Mouse (Mus musculus): ENCODE results near the gene Arhgap33. TPM values are rescaled to one million over a fixed set of nuclear protein-coding genes. Genes with fewer than 3 reads are reported as not detected.

Gene Arhgap33
- polyA plus RNA-seq, 1 experiment: 24.0 TPM

GRCm38 (mm10) chr7:30563906-30564280, 29.0 kb upstream of the Arhgap33 start:
- Histone ChIP-seq H3K4me3 (replicated peaks; ENCODE audit: extremely low read depth, low read depth, low read length) (peak overlapping the region; percentile 76), H3K4me1 (ENCODE audit: control insufficient read depth, insufficient read depth, low read length) (peaks cover 5% of the 10 kb centered on the region)
- WGBS: 23% methylated on average over 6 of the region's 6 CpGs
- DNase-seq: no peak
- no peak for TF ChIP-seq POLR2A (IDR thresholded peaks at IDR 0.05; ENCODE audit: borderline replicate concordance, extremely low read depth, low read depth, low read length)

DNA sequence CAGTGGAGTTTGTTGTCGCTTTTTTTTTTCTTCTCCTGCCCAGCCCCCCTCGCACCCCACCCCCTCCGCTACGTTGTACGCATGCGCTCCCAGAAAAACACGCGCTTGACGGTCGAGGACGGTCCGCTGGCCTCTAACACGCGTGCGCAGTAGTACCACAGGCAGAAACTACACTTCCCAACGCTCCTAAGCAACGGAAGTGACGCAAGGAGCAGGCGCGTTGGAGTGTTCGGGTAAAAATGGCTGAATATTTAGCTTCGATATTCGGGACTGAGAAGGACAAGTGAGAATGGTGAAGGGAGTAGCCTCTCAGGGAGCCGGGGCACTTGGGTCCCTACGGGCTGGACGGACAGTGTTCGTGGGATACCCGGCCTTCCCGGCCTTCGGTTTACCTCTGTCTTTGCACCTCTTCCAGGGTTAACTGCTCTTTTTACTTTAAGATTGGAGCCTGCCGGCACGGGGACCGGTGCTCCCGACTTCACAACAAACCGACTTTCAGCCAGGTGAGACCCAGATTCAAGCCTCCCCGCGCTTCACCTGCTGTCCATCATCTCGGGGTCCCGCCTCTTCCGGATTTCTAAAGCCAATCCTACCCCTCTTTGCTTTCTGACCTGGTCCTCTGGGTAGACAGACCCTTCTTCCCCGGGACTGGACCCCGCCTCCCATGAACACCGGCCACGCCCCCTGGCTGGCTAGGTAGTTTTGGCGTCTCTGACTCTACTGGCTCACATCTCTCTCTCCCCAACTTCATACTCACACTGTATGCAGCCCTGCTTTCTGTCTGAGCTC, 28.5 kb upstream of the Arhgap33 start, which contains the start of the genes U2af1l4, Gm49396 and Psenen:
U2af1l4 (plus strand) TSS at position 185 of the 789 bp plus-strand sequence.
Gm49396 (plus strand) TSS at position 228 of the 789 bp plus-strand sequence.
Psenen (minus strand) TSS at position 511 of the 789 bp plus-strand sequence.
- under 1% methylated on average over 45 of the region's 45 CpGs for WGBS
- peak; percentile 90 for DNase-seq
- peak within 1 kb of the TSS; percentile 76 for H3K4me3 ChIP-seq (replicated peaks; ENCODE audit: extremely low read depth, low read depth, low read length)
- peaks cover 8% of the 10 kb centered on the region for H3K4me1 ChIP-seq (ENCODE audit: control insufficient read depth, insufficient read depth, low read length)
- TF ChIP-seq POLR2A (IDR thresholded peaks at IDR 0.05; ENCODE audit: borderline replicate concordance, extremely low read depth, low read depth, low read length): peak; percentile 62; the same call in 1 of the 2 replicates
- no peak for TF ChIP-seq CTCF (IDR thresholded peaks at IDR 0.05; ENCODE audit: insufficient read depth, low read length)

GRCm38 (mm10) chr7:30562526-30563116, 27.8 kb upstream of the Arhgap33 start:
- Histone ChIP-seq H3K4me1 (ENCODE audit: control insufficient read depth, insufficient read depth, low read length) (peaks cover 8% of the 10 kb centered on the region), H3K4me3 (replicated peaks; ENCODE audit: extremely low read depth, low read depth, low read length) (peak overlapping the region; percentile 70)
- WGBS: under 1% methylated on average over 27 of the region's 27 CpGs
- TF ChIP-seq POLR2A (IDR thresholded peaks at IDR 0.05; ENCODE audit: borderline replicate concordance, extremely low read depth, low read depth, low read length) (no peak), CTCF (IDR thresholded peaks at IDR 0.05; ENCODE audit: insufficient read depth, low read length) (no peak)
- no peak for DNase-seq

DNA sequence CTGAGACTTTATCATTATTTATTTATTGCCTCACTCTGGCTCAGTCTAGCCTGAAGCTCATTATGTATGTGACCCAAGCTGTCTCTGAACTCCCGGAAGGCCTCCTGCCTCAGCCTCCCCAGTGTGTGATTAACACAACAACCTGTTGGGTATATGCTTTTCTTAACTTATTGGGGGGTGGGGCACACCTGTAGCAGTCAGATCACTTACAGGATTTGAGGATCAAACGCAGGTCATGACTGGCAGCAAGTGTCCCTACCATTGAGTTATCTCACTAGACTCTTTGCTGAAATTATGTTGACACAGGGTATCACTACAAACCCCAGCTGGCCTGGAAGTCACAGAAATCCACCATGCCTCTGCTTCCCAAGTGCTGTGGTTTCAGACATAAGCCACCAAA, 25.4 kb upstream of the Arhgap33 start:
- TF ChIP-seq CTCF (IDR thresholded peaks at IDR 0.05; ENCODE audit: insufficient read depth, low read length): no peak
- no peak for TF ChIP-seq POLR2A (IDR thresholded peaks at IDR 0.05; ENCODE audit: borderline replicate concordance, extremely low read depth, low read depth, low read length)
- DNase-seq: no peak
- Histone ChIP-seq H3K4me3 (replicated peaks; ENCODE audit: extremely low read depth, low read depth, low read length) (no peak overlapping the region), H3K4me1 (ENCODE audit: control insufficient read depth, insufficient read depth, low read length) (peaks cover 8% of the 10 kb centered on the region)
- WGBS: 64% methylated on average over 2 of the region's 2 CpGs

- peak within 1 kb of the TSS; percentile 68 for H3K4me3 ChIP-seq (replicated peaks; ENCODE audit: extremely low read depth, low read depth, low read length)
- TF ChIP-seq CTCF (IDR thresholded peaks at IDR 0.05; ENCODE audit: insufficient read depth, low read length): no peak
- peak; percentile 89; the same call in 1 of the 2 replicates for TF ChIP-seq POLR2A (IDR thresholded peaks at IDR 0.05; ENCODE audit: borderline replicate concordance, extremely low read depth, low read depth, low read length)
- DNase-seq: peak; percentile 92
- H3K4me1 ChIP-seq (ENCODE audit: control insufficient read depth, insufficient read depth, low read length): peaks cover 8% of the 10 kb centered on the region
- under 1% methylated on average over 20 of the region's 20 CpGs for WGBS
Observed at GRCm38 (mm10) chr7:30559443-30559954, 24.6 kb upstream of the Arhgap33 start, which contains the start of gene Lin37. Gene Lin37, minus strand, starts transcription at chr7:30559838.

DNA sequence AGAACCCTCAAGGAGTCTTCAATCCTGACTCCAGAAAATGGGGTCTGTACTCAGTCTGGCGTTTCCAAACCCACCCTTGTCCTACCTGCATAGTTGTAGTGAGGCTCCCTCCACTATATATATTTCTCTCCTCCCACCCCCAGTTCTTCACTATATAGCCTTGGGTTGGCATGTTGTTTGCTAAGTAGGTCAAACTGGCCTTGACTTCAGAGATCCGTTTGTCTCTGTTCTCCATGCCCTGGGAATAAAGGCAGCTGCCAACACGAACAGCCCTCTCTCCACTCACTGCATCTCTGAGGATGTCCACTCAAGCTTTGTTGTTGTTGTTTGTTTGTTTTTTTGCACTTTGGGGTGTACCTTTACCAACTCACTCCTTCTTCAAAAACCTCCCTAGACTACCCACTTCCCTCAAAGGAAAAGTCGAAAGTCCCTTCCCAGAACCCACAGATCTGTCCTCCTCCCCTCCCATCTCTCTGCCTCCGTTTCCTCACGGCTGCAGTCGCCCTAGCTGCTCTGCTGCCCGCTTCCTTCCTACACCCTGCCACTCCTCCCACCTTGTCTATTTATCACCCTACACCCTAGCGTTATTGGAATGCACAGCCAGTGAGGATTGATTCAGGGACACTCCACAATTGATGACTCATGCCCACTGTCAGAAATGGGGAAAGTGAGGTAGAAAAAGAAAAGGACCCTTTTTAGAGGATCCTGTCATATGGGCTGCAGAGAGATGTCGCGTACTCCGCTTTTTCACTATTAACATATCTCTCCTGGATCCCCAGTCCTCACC, 24.0 kb upstream of the Arhgap33 start:
- 8% methylated on average over 12 of the region's 12 CpGs for WGBS
- TF ChIP-seq CTCF (IDR thresholded peaks at IDR 0.05; ENCODE audit: insufficient read depth, low read length) (no peak), POLR2A (IDR thresholded peaks at IDR 0.05; ENCODE audit: borderline replicate concordance, extremely low read depth, low read depth, low read length) (no peak)
- peak overlapping the region; percentile 68 for H3K4me3 ChIP-seq (replicated peaks; ENCODE audit: extremely low read depth, low read depth, low read length)
- H3K4me1 ChIP-seq (ENCODE audit: control insufficient read depth, insufficient read depth, low read length): peaks cover 6% of the 10 kb centered on the region
- DNase-seq: no peak

DNA sequence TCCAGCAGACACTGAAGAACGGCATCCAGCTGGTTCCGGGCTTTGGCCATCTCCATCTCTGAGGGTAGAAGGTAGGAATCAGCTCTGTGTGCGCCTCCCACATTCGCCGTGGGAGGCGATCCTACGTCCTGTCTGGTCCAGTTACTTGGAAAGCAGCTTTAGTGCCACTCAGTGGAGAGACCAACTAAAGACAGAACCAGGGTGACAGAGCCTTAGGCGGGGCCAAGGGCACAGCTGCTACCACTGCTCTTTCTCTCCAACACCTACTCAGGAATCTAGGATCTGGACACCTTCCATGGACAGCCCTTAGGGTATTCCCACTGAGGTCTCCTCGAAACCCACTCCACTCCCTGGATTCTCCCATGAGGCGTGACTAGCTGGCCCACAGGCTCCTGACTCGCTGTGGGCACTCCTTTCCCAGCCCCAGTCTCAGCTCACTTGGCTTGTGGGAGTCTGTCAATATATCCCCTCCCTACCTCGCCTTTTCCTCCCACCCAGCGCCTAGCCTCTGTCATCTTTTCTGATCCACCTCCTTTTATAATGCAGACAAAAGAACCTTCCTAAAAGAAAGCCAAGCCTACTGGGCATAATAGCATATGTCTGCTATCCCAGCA, 23.1 kb upstream of the Arhgap33 start:
- 81% methylated on average over 13 of the region's 13 CpGs for WGBS
- DNase-seq: no peak
- TF ChIP-seq POLR2A (IDR thresholded peaks at IDR 0.05; ENCODE audit: borderline replicate concordance, extremely low read depth, low read depth, low read length) (no peak), CTCF (IDR thresholded peaks at IDR 0.05; ENCODE audit: insufficient read depth, low read length) (no peak)
- H3K4me1 ChIP-seq (ENCODE audit: control insufficient read depth, insufficient read depth, low read length): peaks cover 5% of the 10 kb centered on the region
- no peak overlapping the region for H3K4me3 ChIP-seq (replicated peaks; ENCODE audit: extremely low read depth, low read depth, low read length)

DNA sequence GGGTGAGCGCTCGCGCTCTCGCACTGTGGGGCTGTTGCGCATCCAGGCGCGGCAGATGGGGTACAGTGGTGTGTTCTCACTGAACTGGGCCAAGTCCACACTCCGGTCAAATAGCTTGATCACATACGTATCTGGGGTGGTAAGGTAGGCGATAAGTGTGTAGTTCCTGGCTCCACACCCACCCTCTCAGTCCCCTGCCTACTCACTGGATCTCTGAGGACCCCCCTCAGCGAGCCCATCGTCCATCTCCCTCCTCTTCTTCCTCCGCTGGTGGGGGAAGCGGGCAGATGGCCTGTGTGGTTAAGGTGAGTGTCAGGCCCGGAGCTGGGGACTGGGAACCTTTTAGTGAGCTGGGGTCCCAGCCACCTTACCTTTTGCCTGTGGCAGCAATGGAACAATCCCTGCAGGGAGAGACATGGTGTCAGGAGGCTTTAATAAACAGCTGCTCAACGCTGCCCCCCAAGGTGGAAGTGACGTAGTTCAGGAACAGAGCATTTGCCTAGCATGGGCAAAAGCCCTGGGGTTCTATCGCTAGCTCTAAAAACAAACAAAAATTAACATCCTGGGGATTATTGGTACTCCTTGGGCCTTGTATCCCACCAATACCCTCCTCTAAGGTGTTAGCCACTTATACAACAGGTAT, 22.2 kb upstream of the Arhgap33 start:
- Histone ChIP-seq H3K4me1 (ENCODE audit: control insufficient read depth, insufficient read depth, low read length) (peaks cover 5% of the 10 kb centered on the region), H3K4me3 (replicated peaks; ENCODE audit: extremely low read depth, low read depth, low read length) (no peak overlapping the region)
- 93% methylated on average over 18 of the region's 18 CpGs for WGBS
- no peak for DNase-seq
- TF ChIP-seq CTCF (IDR thresholded peaks at IDR 0.05; ENCODE audit: insufficient read depth, low read length) (no peak), POLR2A (IDR thresholded peaks at IDR 0.05; ENCODE audit: borderline replicate concordance, extremely low read depth, low read depth, low read length) (no peak)
